Mouse (Mus musculus) megakaryocyte-erythroid progenitor cell, adult 5-6 weeks (primary cell): ENCODE measurements around the gene Prkca. TPM values are rescaled to one million over a fixed set of nuclear protein-coding genes. Genes with fewer than 3 reads are reported as not detected.

Experiments used
- ATAC-seq: replicated peaks from 2 replicates; pipeline ENCODE4 v1.8.0; 2016; ENCODE audit warnings: mild to moderate bottlenecking, inconsistent platforms; ENCODE audit not compliant: severe bottlenecking, poor library complexity, low FRiP score, low TSS enrichment
- total RNA-seq, 2 experiments: library from RNA; stranded (forward) in 1 of 2; stranded (reverse) in 1 of 2; fragments of 200-1000, 215-1000 nt in 1 of 2; fragments of >200 nt in 1 of 2; fragmentation: Nextera tagmentation in 1 of 2; gene quantifications; 2 replicates each; pipeline ENCODE4 v1.2.3; 2014 to 2017

Prkca gene
- total RNA-seq, 2 experiments from 2014 or later, result 8.2 to 11.4 TPM

DNA sequence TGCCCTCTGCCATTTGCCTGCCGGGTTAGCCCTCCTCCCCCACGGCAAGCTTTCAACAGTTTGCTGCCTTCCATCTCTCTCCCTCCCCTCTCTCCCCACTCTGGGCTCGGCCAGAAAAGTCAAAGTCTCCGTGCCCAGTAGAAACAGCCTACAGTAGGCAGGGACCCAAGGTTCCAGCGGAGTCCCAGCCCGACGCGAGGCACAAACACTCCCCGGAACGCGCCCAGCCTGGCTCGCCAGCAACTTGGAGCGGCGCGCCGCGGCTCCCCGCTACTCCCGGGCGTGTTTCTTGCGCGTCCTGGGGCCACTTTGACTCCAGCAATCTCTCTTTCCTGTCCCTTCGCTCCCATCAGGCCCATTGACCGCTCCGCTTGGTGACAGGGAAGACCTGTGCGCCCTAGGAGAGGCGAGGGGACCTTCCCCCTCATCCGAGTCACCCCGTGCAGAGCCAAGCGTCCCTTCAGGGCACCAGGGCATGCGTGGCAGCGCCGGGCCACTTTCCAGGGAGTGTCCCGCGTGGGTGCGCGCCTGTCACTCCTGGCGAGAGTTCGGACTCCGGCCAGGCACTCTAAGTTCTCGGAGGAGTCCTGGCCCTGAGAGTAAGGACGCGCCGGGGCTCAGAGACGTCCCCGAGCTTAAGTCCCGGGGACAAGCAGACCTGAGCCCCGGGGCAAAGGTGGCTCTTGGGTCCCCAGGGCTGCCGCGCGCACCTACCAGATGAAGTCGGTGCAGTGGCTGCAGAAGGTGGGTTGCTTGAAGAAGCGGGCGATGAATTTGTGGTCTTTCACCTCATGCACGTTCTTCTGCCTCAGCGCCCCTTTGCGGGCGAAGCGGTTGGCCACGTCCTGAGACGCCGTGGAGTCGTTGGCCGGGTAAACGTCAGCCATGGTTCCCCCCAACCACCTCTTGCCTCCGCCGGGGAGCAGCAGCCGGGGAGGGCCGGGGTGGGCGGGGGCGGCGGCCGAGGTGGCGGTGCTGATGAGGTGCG, 653 bp downstream of the Prkca start, which contains the start of gene Apoh:
Gene Apoh (plus strand): TSS at position 574 of the 988 bp plus-strand sequence.
- ATAC-seq, result peak; percentile 25

GRCm38 (mm10) chr11:108341783-108342182, 1.9 kb downstream of the Prkca start:
- ATAC-seq, result peak; percentile 44; the same call in 1 of the 2 replicates

DNA sequence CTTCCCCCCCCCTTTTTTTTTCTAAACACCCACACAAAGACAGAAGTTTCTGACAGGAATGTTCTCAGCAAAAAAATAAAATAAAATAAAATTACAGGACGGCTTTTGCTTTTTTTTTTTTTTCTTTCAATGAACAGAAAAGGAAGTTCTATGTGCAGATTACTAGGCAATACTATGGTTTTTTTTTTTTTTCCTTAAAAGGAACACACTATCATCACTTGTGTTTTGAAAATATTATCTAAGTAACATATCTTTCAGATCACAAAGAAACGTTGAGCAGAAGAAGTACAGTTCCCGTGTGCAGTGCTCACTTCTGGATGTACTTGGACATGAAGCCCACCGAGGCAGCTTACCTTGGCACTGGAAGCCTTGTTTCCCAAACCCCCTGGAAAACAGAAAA, 3.4 kb downstream of the Prkca start:
- no peak for ATAC-seq

- no peak for ATAC-seq
These were observed 7.3 kb downstream of the Prkca start for GRCm38 (mm10) chr11:108336445-108336844.

- ATAC-seq, result no peak
These were observed 8.2 kb downstream of the Prkca start for GRCm38 (mm10) chr11:108335536-108335935.

- ATAC-seq, result no peak
These were observed 9.1 kb downstream of the Prkca start for GRCm38 (mm10) chr11:108334658-108335057.

GRCm38 (mm10) chr11:108333583-108334379, 9.9 kb downstream of the Prkca start:
- no peak for ATAC-seq

DNA sequence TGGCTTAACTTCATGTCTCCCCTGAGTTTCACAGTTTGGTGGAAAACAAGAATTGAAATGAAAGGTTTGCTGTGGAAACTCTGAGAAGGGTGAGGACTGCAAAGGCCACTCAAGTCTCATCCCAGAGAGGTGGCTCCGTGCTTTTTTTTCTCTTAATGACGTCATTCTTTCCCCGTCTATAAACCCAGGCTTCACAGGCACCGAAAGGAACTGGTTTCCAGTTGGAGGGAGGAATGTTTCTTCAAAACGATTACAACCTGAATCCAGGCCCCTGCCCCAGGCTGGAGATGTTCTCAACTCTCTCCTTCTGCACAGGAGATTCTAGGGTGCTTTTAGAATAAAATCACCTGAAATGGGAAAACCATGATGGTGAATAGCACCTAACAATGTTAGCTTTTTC, 10.7 kb downstream of the Prkca start:
- no peak for ATAC-seq

DNA sequence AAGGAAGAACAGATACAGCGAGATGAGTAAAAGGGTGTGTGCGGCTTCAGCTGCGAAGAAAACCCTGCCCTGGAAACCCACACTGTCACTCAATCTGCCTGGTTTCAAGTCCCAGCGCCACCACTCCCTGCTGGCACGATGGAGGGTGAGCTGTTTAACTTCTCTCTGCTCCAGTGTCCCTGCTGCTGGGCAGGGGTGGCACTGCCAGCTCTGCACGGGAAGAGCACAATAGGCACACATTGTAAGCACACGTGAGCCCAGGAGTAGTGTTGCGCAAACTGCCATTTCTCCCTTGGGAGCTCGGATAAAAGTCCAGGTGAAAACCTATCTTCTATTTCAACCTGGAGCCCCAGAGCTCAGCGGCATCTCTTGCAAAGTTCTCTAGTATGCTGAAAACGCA, 12.9 kb downstream of the Prkca start:
- ATAC-seq, result no peak

DNA sequence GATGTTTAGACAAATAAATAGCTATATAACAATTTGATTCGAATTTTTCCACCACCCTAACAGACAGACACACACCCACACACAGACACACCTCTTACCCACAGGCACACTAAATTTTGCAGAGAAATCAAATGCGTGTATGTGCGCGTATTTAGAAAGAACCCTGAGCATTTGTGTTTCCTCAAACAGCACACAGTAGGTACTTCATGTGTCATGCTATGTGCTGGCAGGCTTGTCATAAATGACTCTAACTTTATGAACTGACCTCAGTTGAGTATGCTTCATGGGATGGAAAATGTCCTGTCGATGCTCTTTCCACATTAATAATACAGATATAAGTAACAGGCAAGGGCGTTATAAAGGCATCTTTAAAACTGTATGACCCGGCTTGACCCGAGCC, 17.8 kb downstream of the Prkca start:
- no peak for ATAC-seq

DNA sequence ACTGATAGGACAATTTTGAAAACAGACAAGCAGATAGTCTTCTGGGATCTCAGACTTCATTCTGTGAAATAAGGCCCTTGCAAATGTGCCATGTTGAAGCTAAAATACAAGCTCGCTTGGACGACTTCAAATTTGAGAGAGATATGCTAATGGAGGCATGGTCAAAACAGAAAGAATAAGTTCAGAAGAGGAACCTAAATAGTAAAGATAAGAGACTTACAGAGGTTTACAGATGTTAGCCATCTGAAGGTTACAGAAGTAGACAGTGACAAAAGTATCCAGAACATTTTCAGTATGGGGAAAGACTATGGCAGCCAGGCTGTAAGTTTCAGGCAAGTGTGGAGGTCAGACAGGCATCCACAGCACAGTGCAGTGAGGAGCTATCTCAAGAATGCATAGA, 21.6 kb downstream of the Prkca start:
- ATAC-seq, result no peak

DNA sequence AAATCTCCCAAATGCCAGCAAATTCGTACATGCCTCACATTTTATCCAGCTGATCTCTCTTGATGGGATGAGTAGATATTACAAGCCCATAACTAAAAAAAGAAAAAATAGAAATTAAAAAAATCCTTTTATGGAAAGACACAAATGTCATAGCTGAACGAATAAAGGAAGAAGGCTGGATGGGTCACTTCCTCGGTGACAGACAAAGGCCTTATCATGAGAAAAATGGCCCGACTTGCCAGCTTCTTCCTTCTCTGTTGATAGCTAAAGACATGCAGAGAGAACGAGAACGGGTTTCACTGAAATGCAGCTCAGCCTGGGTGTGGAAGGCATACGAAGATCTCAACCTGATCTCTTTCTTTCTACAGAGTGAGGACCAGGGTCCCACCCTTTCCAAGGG, 23.2 kb downstream of the Prkca start:
- no peak for ATAC-seq

DNA sequence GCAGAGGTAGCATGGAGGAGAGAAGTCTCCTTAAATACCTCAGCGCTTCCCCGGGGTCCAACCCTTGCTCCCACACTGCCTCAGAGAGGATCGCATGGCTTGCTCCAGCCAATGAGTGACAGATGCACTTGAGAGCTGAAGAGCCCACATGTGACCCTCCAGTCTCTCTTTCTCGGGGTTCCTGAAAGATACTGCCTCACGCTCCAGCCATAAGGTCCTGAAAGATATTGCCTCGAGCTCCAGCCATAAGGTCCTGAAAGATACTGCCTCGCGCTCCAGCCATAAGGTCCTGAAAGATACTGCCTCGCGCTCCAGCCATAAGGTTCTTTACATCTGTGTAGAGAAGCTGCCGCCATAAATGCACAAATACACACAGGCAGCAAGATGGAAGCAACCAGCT, 24.6 kb downstream of the Prkca start:
- ATAC-seq, result peak; percentile 50

DNA sequence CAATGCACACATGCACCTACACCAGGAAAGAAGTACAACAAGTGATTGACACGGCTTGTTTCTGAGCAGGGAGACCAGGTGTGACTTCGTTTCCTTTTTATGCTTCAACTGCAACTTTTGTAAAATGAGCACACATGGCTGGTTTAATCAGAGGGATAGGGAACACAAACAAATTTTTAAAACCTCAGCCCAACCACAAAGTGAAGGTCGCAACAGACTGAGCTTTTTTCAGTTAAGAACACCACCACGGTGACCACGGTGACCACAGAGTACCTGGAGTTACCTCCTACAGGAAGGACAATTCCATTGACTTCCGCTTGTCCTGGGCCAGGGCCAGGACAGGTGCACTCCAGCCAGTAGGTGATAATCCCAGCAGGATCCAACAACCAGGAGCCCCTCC, 25.9 kb downstream of the Prkca start:
- ATAC-seq, result no peak

DNA sequence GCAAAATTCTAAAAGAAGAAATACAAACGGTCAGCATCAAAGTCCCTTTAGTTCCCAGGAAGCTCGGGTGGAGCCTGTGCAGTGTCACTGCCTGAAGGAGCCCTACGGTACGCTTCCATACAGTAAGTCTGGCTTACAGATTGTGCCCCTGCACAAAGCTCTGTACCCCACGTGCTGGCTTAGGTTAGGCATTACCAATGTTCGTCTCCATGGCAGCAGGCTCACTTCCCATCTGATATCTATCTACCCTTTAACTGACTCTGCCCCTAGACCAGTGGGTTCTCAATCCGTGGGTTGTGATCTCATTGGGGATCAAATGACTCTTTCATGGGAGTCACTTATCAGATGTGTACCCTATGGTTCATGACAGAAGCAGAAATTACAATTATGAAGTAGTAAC, 28.0 kb downstream of the Prkca start:
- no peak for ATAC-seq

DNA sequence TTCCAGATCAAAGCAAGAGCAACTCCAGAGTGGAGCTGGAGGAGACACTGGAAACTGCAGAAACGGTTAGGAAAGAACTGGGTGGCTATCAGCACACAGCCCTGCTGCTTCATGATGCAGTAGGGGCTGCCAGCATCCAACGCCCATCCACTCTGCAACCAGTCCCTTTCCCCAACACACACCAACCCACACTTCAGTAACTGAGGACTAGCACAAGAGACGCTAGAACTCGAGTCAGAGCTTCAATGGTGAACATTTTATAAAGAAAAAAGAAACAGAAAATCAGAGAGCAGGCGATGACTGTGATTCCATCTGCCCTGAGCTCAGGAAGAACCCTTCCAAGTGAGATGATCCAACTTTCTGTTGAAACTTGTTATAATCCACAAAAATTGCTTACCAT, 31.2 kb downstream of the Prkca start:
- ATAC-seq, result no peak

GRCm38 (mm10) chr11:108311912-108312311, 31.8 kb downstream of the Prkca start:
- ATAC-seq, result no peak

DNA sequence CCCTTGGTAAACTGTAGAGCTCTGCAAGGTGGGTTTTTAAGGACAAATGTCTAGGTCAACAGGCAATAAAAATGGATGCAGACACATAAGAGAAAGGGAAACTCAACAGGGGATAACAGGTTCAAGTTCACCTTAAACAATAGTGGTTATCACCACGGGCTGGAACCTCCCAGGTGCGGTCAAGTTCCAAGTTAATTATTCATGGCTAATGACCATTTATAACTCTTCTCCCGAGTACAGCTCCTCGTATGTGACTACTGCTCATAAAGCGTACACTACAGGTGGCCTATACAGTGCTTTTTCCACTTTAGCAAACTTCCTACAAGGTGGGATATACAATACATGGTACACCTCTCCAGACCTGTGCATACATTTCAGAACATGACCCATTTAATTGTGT, 33.9 kb downstream of the Prkca start:
- ATAC-seq, result no peak

DNA sequence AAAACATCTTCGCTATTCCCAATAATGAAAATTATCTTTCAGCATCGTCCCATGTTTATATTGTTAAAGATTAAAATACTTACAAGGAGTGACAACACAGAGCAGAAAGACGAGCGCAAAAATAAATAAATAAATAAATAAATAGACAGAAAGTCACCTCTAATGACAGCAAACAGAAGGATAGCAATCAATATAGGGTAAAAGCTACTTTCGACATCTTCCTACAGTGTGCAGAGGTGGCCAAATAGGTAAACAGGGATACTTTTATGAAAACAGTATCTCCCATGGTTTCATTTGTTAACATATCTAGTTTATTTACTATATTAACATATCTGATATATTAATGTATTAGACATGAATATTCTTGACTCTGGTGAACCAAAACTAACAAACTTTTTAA, 35.5 kb downstream of the Prkca start:
- ATAC-seq, result no peak

DNA sequence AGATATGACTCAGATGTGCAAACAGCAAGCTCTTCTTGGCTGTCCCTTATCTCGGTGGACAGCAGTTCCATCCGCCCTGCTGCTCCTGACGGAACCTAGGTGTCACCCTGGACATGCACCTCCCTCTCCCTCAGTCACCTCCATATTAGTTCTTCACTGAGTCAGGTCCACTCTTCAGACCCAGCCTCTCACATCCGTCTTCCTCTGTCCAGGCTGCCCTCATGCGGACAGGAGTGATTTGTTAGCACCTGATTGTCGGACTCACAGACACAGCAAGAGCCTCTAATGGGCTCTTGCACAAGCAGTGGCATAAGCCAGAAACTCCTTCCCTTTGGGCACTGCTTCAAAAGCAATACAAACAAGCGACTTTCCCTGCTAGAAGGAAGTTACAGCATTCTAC, 36.5 kb downstream of the Prkca start:
- no peak for ATAC-seq
